Mouse (Mus musculus) stomach, embryonic 16.5 days (tissue): ENCODE data around the gene Nop9. TPM values are rescaled to one million over a fixed set of nuclear protein-coding genes. Genes with fewer than 3 reads are reported as not detected.
A peak's percentile ranks its signal among the peaks of the same experiment; 100 is the strongest.
"Not testable (repeated sequence)": the region's sequence is repeated elsewhere in the genome, so short reads cannot be mapped to it uniquely, and the experiment has no call there.

Source experiments
- ATAC-seq: fragments of 200-750 bp; cut with Nextera tagmentation; 2 replicates; pipeline ENCODE4 v1.8.0; 2017; ENCODE audit warnings: moderate number of reproducible peaks, moderate TSS enrichment; ENCODE audit not compliant: insufficient read depth, low FRiP score
- H3K27ac ChIP-seq: fragments of 300-500 bp; sonication (generic); 2 replicates; pipeline ENCODE4 v1.5.1; 2014; ENCODE audit warnings: low read length
- H3K27me3 ChIP-seq: fragments of 300-500 bp; sonication (generic); 2 replicates; pipeline ENCODE4 v1.6.1; 2014; ENCODE audit warnings: low read length, control low read depth, mixed read lengths; ENCODE audit not compliant: control insufficient read depth, insufficient read depth
- H3K36me3 ChIP-seq: fragments of 300-500 bp; sonication (generic); 2 replicates; pipeline ENCODE4 v1.6.1; 2014; ENCODE audit warnings: low read length; ENCODE audit not compliant: control insufficient read depth, insufficient read depth
- H3K4me1 ChIP-seq: fragments of 300-500 bp; sonication (generic); 2 replicates; pipeline ENCODE4 v1.6.1; 2014; ENCODE audit warnings: low read length, control low read depth, mixed read lengths; ENCODE audit not compliant: control insufficient read depth, insufficient read depth
- H3K4me2 ChIP-seq: fragments of 300-500 bp; sonication (generic); 2 replicates; pipeline ENCODE4 v1.6.1; 2014; ENCODE audit warnings: low read depth, low read length, mixed read lengths
- H3K4me3 ChIP-seq: fragments of 300-500 bp; sonication (generic); replicated peaks from 2 replicates; pipeline ENCODE4 v1.5.1; 2014; ENCODE audit warnings: mild to moderate bottlenecking, low read length
- H3K9ac ChIP-seq: fragments of 300-500 bp; sonication (generic); 2 replicates; pipeline ENCODE4 v1.6.1; 2014; ENCODE audit warnings: low read length
- H3K9me3 ChIP-seq: fragments of 300-500 bp; sonication (generic); replicated peaks from 2 replicates; pipeline ENCODE4 v1.6.1; 2016; ENCODE audit warnings: low read length, control low read depth; ENCODE audit not compliant: control insufficient read depth
- whole genome bisulfite sequencing: fragments of 180-500 bp; shearing (Covaris S2); extraction: QIAGEN DNeasy Blood & Tissue Kit; methylation state at CpG from one replicate; pipeline ENCODE4 v1.1.7; 2014; 5-methylcytosine and 5-hydroxymethylcytosine counted together
- polyA plus RNA-seq: library from polyadenylated mRNA; unstranded; fragments of >200 nt; fragmentation: Nextera tagmentation; extraction: Ambion mirVana; gene quantifications from 2 replicates; pipeline ENCODE4 v1.2.1, GENCODE M21; 2015

Gene Nop9
- polyA plus RNA-seq, 1 experiment from 2014 or later = 28.4 TPM

DNA sequence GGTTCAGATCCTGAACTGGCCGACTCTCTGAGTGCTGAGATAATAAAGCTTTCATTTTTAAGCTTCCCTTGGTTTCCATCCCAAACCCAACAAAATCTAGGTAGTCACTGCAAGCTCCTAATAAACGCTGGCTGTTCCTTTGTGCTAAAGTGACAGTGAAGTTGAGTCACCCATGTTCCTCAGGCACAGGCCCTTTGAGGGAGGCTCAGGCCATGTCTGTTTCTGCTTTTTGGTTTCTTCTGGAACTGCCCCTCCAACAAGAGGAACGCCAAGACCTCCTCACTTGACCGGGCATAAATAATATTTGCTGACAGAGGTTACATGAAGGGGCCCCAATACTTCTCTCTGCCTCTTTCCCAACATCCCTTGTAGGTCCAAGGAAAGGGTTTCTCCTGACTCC, 9.7 kb upstream of the Nop9 start:
- no peak for ATAC-seq
- Histone ChIP-seq H3K9ac (no peak overlapping the region), H3K9me3 (no peaks in the 10 kb centered on the region), H3K4me3 (no peak overlapping the region), H3K36me3 (peaks cover 4% of the 10 kb centered on the region; the same call in 1 of the 2 replicates), H3K27me3 (no peaks in the 10 kb centered on the region), H3K4me1 (no peaks in the 10 kb centered on the region), H3K27ac (no peak overlapping the region), H3K4me2 (no peak overlapping the region)
- WGBS = 64% methylated on average over 4 of the region's 4 CpGs

DNA sequence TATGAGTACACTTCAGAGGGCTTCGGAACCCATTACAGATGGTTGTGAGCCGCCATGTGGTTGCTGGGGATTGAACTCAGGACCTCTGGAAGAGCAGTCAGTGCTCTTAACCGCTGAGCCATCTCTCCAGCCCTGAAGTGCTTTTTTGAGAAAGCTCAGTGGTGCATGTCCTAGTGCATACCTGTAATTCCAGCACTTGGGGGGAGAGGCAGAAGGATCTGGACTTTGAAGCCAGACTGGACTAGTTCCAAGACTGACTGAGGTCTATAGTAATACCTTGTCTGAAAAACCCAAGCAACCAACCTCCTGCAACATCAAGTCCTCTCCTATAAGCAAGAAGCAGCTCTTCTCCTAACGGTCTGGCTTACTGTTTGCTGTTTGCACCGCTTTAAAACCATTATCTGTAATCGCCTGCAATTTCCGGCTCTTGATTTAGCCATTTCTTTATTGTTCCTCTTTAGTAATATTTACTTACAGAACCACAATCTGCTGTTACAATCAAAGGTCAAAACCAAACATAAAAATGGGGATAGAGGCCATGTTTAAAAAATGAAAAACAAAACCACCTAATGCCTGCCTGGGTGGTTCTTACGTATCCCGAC, 8.3 kb upstream of the Nop9 start:
- H3K27me3 ChIP-seq = no peaks in the 10 kb centered on the region
- H3K4me1 ChIP-seq = no peaks in the 10 kb centered on the region
- no peak overlapping the region for H3K4me3 ChIP-seq
- no peak for ATAC-seq
- no peaks in the 10 kb centered on the region for H3K9me3 ChIP-seq
- no peak overlapping the region for H3K9ac ChIP-seq
- H3K36me3 ChIP-seq = peaks cover 6% of the 10 kb centered on the region; the same call in 1 of the 2 replicates
- WGBS = 77% methylated on average over 9 of the region's 9 CpGs
- no peak overlapping the region for H3K27ac ChIP-seq
- H3K4me2 ChIP-seq = no peak overlapping the region

DNA sequence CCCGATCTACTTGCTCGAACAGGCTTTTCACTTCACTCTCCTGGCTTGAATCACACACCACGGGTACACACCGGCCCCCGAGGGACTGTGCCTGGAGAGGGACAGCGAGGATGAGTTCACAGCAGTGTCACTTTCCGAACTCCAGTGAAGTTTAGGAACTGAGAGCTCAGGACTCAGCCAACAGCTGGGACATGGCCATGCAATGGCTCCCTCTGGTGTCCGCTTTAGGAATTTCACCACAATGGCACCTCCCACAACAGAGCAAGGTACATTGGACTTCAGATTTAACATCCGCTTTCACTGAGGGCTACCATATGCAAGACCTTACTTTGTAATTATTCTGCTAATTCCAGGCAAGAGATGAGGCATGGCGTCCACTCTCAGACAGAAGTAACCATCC, 1.8 kb upstream of the Nop9 start:
- ATAC-seq = peak; percentile 77; the same call in 1 of the 2 replicates
- H3K4me1 ChIP-seq = peaks cover 25% of the 10 kb centered on the region
- no peaks in the 10 kb centered on the region for H3K9me3 ChIP-seq
- H3K9ac ChIP-seq = peak overlapping the region; percentile 65; the same call in 1 of the 2 replicates
- H3K27ac ChIP-seq = no peak overlapping the region
- H3K27me3 ChIP-seq = no peaks in the 10 kb centered on the region
- H3K4me3 ChIP-seq = peak overlapping the region; percentile 20
- H3K4me2 ChIP-seq = peak overlapping the region; percentile 90
- H3K36me3 ChIP-seq = peaks cover 6% of the 10 kb centered on the region; the same call in 1 of the 2 replicates
- WGBS = 17% methylated on average over 10 of the region's 10 CpGs

GRCm38 (mm10) chr14:55745861-55746237, 356 bp downstream of the Nop9 start:
- Histone ChIP-seq H3K27ac (peak overlapping the region; percentile 16; the same call in 1 of the 2 replicates), H3K36me3 (peaks cover 2% of the 10 kb centered on the region; the same call in 1 of the 2 replicates)
- ATAC-seq = no peak

DNA sequence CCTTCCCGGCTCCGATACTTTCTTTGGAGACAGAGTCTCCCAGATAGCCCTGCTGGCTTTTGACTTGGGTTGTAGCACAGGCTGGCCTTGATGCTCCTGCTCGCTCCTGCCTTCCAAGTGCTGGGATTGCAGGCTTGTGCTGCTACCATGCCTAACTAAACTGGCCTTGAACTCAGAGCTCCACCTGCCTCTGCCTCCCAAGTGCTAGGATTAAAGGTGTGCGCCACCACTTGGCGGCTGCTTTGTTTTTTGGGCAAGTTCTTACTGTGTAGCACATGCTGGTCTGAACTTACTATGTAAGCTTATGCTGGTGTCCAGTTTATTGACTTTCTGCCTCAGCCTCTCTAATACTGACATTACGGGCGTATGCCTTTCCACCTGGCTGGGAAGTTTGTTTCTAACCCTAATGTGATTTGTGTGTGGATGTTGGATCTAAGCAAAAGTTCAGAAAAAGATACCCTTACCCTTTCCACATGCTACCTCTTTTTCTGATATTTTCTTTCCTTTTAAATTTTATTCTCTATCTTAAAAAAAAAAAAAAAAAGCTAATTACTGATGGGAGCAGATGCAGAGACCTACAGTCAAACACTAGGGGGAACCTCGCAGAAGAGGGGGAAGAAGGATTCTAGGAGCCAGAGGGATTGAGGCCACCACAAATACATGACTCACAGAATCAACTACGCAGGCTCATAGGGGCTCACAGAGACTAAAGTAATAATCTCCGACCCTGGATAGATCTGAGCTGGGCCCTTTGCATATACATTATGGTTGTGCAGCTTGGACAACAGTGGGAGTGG, 1.8 kb downstream of the Nop9 start:
- peaks cover 25% of the 10 kb centered on the region for H3K4me1 ChIP-seq
- peak overlapping the region; percentile 90; the same call in 1 of the 2 replicates for H3K4me2 ChIP-seq
- no peaks in the 10 kb centered on the region for H3K27me3 ChIP-seq
- H3K9me3 ChIP-seq = no peaks in the 10 kb centered on the region
- 83% methylated on average over 10 of the region's 10 CpGs for WGBS
- H3K4me3 ChIP-seq = no peak overlapping the region
- peaks cover 3% of the 10 kb centered on the region for H3K36me3 ChIP-seq
- no peak overlapping the region for H3K27ac ChIP-seq
- ATAC-seq = no peak
- H3K9ac ChIP-seq = 0 out of 2 replicates have a peak overlapping the region, but pooled peaks have one; percentile 6

More at GRCm38 (mm10) chr14:55745861-55746237, 356 bp downstream of the Nop9 start:
- peak overlapping the region; percentile 90 for H3K4me2 ChIP-seq
- H3K4me3 ChIP-seq = peak overlapping the region; percentile 88
- no peaks in the 10 kb centered on the region for H3K9me3 ChIP-seq
- under 1% methylated on average over 31 of the region's 31 CpGs for WGBS
- H3K27me3 ChIP-seq = no peaks in the 10 kb centered on the region
- peak overlapping the region; percentile 79 for H3K9ac ChIP-seq
- peaks cover 25% of the 10 kb centered on the region for H3K4me1 ChIP-seq

GRCm38 (mm10) chr14:55757566-55757965, 12.1 kb downstream of the Nop9 start:
- no peak for ATAC-seq

GRCm38 (mm10) chr14:55758363-55758784, 12.9 kb downstream of the Nop9 start, which contains the start of gene Cideb:
Cideb (minus strand) TSS chr14:55758458.
- Histone ChIP-seq H3K9ac (peak within 1 kb of the TSS; percentile 40; the same call in 1 of the 2 replicates), H3K4me1 (peaks cover 17% of the 10 kb centered on the region), H3K36me3 (peaks cover 12% of the 10 kb centered on the region; the same call in 1 of the 2 replicates), H3K4me2 (peak within 1 kb of the TSS; percentile 44), H3K4me3 (peak within 1 kb of the TSS; percentile 17), H3K9me3 (no peaks in the 10 kb centered on the region), H3K27me3 (peaks cover 13% of the 10 kb centered on the region; the same call in 1 of the 2 replicates), H3K27ac (peak within 1 kb of the TSS; percentile 76)
- WGBS = 12% methylated on average over 8 of the region's 8 CpGs
- ATAC-seq = peak; percentile 63; the same call in 1 of the 2 replicates

More at GRCm38 (mm10) chr14:55757566-55757965, 12.1 kb downstream of the Nop9 start:
- H3K9ac ChIP-seq = no peak overlapping the region
- peaks cover 13% of the 10 kb centered on the region; the same call in 1 of the 2 replicates for H3K27me3 ChIP-seq
- peak overlapping the region; percentile 76 for H3K27ac ChIP-seq
- 0 out of 2 replicates have a peak overlapping the region, but pooled peaks have one; percentile 44 for H3K4me2 ChIP-seq
- peaks cover 12% of the 10 kb centered on the region for H3K36me3 ChIP-seq
- H3K4me1 ChIP-seq = peaks cover 13% of the 10 kb centered on the region
- 71% methylated on average over 6 of the region's 6 CpGs for WGBS
- H3K9me3 ChIP-seq = no peaks in the 10 kb centered on the region
- no peak overlapping the region for H3K4me3 ChIP-seq

- WGBS = 0% methylated on average over 5 of the region's 6 CpGs
- peaks cover 17% of the 10 kb centered on the region for H3K4me1 ChIP-seq
These were observed 14.7 kb downstream of the Nop9 start for GRCm38 (mm10) chr14:55760156-55760555.

More at GRCm38 (mm10) chr14:55760156-55760555, 14.7 kb downstream of the Nop9 start:
- not testable (repeated sequence) for H3K36me3 ChIP-seq, ATAC-seq, H3K9ac ChIP-seq, H3K27ac ChIP-seq, H3K9me3 ChIP-seq
- H3K4me2 ChIP-seq = peak overlapping the region; percentile 45
- peaks cover 24% of the 10 kb centered on the region for H3K27me3 ChIP-seq
- H3K4me3 ChIP-seq = peak overlapping the region; percentile 29
